Mouse (Mus musculus): ENCODE results near the gene B4galt4. TPM values are rescaled to one million over a fixed set of nuclear protein-coding genes. Genes with fewer than 3 reads are reported as not detected.

B4galt4 gene
- polyA plus RNA-seq, 1 experiment: 19.3 TPM

DNA sequence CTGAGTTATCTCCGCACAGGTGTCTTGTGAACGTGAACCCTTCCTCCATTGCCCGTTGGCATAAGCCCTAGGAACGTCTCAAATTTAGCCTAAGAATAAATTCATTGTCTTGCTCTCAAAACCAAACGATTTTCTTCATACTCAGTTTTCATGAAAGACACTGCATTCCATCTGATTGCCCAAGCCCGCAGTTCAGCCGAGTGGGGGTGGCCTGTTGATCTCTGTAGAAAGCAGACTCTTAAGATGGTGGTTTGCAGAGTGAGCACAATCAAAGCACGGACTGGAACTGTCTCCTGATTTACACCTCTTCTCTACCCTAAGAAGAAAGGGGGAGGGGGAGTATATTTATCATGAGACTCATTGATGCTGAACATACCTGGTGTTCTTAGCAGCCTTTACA is 20.3 kb downstream of the B4galt4 start:
- no peaks in the 10 kb centered on the region for H3K4me1 ChIP-seq (ENCODE audit: control insufficient read depth, insufficient read depth, low read length)
- TF ChIP-seq POLR2A (IDR thresholded peaks at IDR 0.05; ENCODE audit: extremely low read depth, insufficient read depth, low read length) (no peak), CTCF (IDR thresholded peaks at IDR 0.05; ENCODE audit: extremely low read depth, insufficient read depth, low read length) (no peak)
- no peak overlapping the region for H3K27ac ChIP-seq (ENCODE audit: insufficient read depth, low read length)

DNA sequence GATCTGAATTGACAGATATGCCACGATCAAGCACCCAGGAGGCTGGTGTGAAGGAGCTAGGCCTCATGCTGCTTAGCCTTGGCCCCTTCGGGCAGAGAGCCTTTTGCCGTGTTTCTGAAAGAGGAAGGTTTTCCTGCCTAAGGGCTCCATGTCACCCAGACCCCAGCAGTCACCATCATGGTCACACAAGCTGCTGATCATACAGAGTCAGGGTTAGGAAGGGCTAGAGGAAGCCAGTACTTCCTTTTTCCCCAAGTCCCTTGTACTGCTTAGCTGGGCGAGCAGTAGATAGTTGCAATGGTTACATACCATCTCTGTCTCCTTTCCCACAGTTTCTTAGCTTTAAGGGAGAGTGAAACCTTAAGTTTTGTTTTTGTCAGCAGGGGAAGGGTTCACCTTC is 21.4 kb downstream of the B4galt4 start:
- no peak overlapping the region for H3K4me3 ChIP-seq (ENCODE audit: insufficient read depth, low read length)
- no peaks in the 10 kb centered on the region for H3K4me1 ChIP-seq (ENCODE audit: control insufficient read depth, insufficient read depth, low read length)
- H3K27ac ChIP-seq (ENCODE audit: insufficient read depth, low read length): no peak overlapping the region
- no peak for TF ChIP-seq POLR2A (IDR thresholded peaks at IDR 0.05; ENCODE audit: extremely low read depth, insufficient read depth, low read length)
- TF ChIP-seq CTCF (IDR thresholded peaks at IDR 0.05; ENCODE audit: extremely low read depth, insufficient read depth, low read length): no peak

More for the DNA sequence above, 20.3 kb downstream of the B4galt4 start:
- no peak overlapping the region for H3K4me3 ChIP-seq (ENCODE audit: insufficient read depth, low read length)

DNA sequence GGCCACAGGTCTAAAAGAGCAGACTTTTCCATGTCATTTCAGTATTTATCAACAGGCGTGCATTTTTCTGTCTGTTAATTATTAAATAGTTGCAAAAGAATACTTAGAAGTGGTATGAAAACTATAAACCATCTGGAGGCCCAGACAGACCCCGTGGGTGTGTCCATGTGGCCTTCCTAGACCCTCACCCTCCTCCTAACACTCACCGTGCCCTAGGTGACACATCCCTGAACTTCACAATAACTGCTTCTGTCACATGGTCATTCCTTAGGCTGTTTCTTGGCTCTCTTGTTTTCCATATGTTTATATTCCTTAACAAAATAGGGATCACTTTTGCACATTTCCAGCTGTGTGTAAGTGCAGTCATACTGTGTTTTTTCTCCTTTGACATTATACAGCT is 24.6 kb downstream of the B4galt4 start:
- H3K4me1 ChIP-seq (ENCODE audit: control insufficient read depth, insufficient read depth, low read length): no peaks in the 10 kb centered on the region
- no peak overlapping the region for H3K4me3 ChIP-seq (ENCODE audit: insufficient read depth, low read length)
- TF ChIP-seq CTCF (IDR thresholded peaks at IDR 0.05; ENCODE audit: extremely low read depth, insufficient read depth, low read length) (no peak), POLR2A (IDR thresholded peaks at IDR 0.05; ENCODE audit: extremely low read depth, insufficient read depth, low read length) (no peak)
- H3K27ac ChIP-seq (ENCODE audit: insufficient read depth, low read length): no peak overlapping the region

DNA sequence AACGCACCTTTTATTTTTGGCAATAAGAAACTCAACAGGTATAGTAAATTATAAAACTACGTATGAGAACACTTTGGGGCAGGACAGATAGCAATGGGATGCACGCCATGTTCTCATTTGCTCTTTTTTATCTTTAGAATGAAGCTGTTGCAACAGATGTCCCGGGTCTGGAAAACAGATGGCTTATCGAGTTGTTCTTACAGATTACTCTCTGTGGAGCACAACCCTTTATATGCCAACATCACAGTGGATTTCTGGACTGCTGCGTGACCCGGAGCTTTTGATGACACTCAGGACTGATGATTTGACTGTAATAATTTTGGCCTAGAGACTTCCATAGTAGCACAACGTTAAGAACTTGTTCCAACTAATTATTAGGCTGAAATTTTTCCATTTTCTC is 25.7 kb downstream of the B4galt4 start:
- Histone ChIP-seq H3K27ac (ENCODE audit: insufficient read depth, low read length) (no peak overlapping the region), H3K4me3 (ENCODE audit: insufficient read depth, low read length) (no peak overlapping the region), H3K4me1 (ENCODE audit: control insufficient read depth, insufficient read depth, low read length) (no peaks in the 10 kb centered on the region)
- TF ChIP-seq POLR2A (IDR thresholded peaks at IDR 0.05; ENCODE audit: extremely low read depth, insufficient read depth, low read length) (no peak), CTCF (IDR thresholded peaks at IDR 0.05; ENCODE audit: extremely low read depth, insufficient read depth, low read length) (no peak)

DNA sequence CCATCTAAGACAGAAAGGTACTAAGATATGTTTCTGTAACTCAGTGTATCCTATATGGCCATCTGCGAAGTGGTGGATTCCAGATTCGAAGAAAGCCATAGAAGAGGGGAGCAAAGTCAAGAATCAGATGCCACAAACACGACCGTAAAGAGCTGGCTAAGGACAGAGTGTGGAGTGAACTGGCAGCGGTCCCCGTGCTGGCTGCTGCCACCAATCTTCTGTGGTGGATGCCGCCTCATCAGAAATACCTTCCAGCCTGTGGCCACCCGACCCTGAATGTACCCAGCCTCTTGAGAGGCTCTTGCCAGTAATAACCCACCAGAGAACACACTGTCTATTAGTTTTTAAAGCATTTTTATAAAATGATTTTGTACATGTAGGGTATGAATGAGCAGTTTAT is 26.3 kb downstream of the B4galt4 start:
- TF ChIP-seq POLR2A (IDR thresholded peaks at IDR 0.05; ENCODE audit: extremely low read depth, insufficient read depth, low read length) (no peak), CTCF (IDR thresholded peaks at IDR 0.05; ENCODE audit: extremely low read depth, insufficient read depth, low read length) (no peak)
- Histone ChIP-seq H3K27ac (ENCODE audit: insufficient read depth, low read length) (no peak overlapping the region), H3K4me1 (ENCODE audit: control insufficient read depth, insufficient read depth, low read length) (no peaks in the 10 kb centered on the region), H3K4me3 (ENCODE audit: insufficient read depth, low read length) (no peak overlapping the region)

DNA sequence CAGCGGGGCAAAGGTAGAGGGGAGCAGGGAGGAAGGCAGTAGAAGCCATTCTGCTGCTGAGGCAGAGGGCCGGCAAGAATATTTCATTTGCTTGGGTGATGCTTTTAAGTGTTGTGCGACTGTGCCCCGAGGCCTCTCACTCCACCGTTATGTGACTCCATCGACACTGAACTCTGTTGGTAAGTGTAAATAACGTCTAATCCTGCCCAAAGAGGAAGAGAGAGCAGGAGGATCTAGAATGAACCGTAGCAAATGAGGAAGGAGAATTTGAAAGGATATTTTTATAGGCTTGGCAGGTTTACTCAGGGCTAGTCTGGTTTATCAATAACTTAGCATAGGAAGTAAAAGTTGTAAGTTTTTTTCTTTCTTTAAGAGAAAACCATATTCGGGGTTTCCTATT is 27.5 kb downstream of the B4galt4 start:
- H3K4me3 ChIP-seq (ENCODE audit: insufficient read depth, low read length): no peak overlapping the region
- no peaks in the 10 kb centered on the region for H3K4me1 ChIP-seq (ENCODE audit: control insufficient read depth, insufficient read depth, low read length)
- H3K27ac ChIP-seq (ENCODE audit: insufficient read depth, low read length): no peak overlapping the region
- no peak for TF ChIP-seq POLR2A (IDR thresholded peaks at IDR 0.05; ENCODE audit: extremely low read depth, insufficient read depth, low read length)
- no peak for TF ChIP-seq CTCF (IDR thresholded peaks at IDR 0.05; ENCODE audit: extremely low read depth, insufficient read depth, low read length)

DNA sequence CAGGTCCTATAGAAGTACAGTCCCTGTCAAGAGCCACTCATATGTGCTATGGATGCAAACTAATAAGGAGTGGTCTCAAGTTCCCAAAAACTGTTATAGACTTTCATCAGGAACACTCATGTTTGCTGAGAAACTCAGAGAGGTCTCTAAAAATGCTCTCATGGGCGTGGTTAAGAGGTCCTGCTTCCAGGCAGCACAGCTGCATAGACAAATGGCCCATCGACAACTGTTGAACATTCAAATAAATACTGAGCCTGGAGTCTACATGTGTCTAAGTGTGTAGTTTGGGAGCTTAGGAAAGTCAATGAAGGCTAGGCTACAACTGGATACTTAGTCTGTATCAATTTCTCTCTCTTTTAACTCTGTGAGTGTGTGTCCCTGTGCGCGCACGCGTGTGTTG is 29.1 kb downstream of the B4galt4 start:
- no peaks in the 10 kb centered on the region for H3K4me1 ChIP-seq (ENCODE audit: control insufficient read depth, insufficient read depth, low read length)
- no peak overlapping the region for H3K27ac ChIP-seq (ENCODE audit: insufficient read depth, low read length)
- no peak overlapping the region for H3K4me3 ChIP-seq (ENCODE audit: insufficient read depth, low read length)
- no peak for TF ChIP-seq CTCF (IDR thresholded peaks at IDR 0.05; ENCODE audit: extremely low read depth, insufficient read depth, low read length)
- no peak for TF ChIP-seq POLR2A (IDR thresholded peaks at IDR 0.05; ENCODE audit: extremely low read depth, insufficient read depth, low read length)

DNA sequence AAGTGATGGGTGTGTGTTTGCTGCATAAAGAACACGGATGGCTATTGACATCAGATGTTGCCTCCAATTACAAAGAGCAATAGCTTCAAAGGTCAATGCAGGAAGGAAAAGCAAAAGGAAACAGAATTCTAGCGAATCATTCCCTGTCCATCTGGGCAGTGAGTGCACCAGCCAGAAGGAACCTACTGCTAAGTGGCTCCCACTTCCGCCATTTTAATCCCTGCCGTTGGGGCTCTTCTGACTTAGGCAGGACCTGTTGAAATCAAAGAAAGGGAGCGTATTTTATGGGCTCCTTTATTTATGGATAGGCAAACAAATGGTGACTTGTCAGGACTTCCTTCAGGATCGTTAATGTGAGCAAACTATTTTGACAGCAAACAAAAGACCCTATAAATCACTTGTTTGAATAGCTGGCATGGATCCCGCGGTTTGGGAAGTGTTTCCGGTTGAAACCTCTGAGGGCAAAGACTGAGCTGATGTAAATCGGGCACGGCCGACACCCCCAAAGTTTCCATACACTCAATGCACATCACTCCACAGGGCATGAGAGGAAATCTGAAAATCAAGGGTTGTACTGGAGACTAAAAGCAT is 30.9 kb downstream of the B4galt4 start:
- Histone ChIP-seq H3K4me3 (ENCODE audit: insufficient read depth, low read length) (no peak overlapping the region), H3K27ac (ENCODE audit: insufficient read depth, low read length) (no peak overlapping the region), H3K4me1 (ENCODE audit: control insufficient read depth, insufficient read depth, low read length) (no peaks in the 10 kb centered on the region)
- no peak for TF ChIP-seq POLR2A (IDR thresholded peaks at IDR 0.05; ENCODE audit: extremely low read depth, insufficient read depth, low read length)
- TF ChIP-seq CTCF (IDR thresholded peaks at IDR 0.05; ENCODE audit: extremely low read depth, insufficient read depth, low read length): no peak

DNA sequence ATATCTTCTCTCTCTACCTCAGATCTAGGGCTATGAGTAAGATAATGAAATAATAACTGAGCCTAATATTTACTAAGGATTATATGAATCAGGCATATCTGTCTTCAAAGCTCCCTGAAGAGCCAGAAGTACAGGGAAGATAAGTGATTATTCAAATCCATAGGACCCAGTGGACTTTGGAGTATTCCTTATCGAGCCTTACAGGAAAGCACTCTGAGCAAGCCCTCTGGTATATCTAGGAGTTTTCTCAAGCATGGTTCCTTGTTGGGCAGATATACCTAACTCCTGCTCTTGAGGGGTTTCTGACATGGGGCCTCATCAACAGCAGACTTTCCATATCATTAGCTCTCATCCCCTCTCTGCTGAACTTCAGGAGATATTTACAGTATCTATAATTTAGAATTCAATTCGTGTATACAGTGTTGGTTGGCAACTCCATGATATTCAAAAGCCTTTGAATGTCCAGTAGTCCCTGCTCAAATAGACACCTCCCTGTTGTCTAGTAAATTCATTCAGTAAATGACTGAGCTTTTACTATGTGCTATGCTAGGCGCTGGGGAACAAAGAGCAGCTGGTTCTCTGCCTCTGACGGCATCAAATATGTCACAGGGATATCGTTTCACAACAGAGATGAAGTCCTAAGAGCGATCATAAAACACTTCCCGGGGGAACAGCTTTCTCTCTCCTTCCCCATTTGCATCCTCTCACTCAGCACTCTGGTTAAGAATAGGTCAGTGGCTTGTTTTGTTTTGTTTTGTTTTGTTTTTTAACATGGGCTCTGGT is 33.1 kb downstream of the B4galt4 start:
- no peak overlapping the region for H3K4me3 ChIP-seq (ENCODE audit: insufficient read depth, low read length)
- TF ChIP-seq CTCF (IDR thresholded peaks at IDR 0.05; ENCODE audit: extremely low read depth, insufficient read depth, low read length) (no peak), POLR2A (IDR thresholded peaks at IDR 0.05; ENCODE audit: extremely low read depth, insufficient read depth, low read length) (no peak)

DNA sequence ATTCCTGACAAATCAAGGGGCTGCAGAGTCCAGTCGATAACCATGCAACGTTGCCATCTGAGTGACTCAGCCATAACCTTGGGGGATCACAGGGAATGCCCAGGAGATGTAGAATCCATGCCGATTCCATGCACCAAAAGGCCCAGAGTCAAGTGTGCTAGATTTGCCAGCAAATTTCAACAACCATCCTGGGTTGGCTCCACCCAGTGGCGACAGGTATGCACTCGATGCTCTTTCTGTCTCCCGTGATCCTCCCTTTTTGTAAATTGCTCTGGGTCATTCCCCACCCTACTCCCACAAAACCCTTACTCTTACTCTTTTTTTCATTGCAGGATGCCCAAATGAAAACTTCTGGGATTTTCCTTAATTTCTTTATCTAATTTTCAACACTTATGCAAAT is 34.3 kb downstream of the B4galt4 start:
- Histone ChIP-seq H3K4me1 (ENCODE audit: control insufficient read depth, insufficient read depth, low read length) (no peaks in the 10 kb centered on the region), H3K4me3 (ENCODE audit: insufficient read depth, low read length) (no peak overlapping the region), H3K27ac (ENCODE audit: insufficient read depth, low read length) (no peak overlapping the region)
- no peak for TF ChIP-seq POLR2A (IDR thresholded peaks at IDR 0.05; ENCODE audit: extremely low read depth, insufficient read depth, low read length)
- TF ChIP-seq CTCF (IDR thresholded peaks at IDR 0.05; ENCODE audit: extremely low read depth, insufficient read depth, low read length): no peak

More for the DNA sequence above, 33.1 kb downstream of the B4galt4 start:
- no peak overlapping the region for H3K27ac ChIP-seq (ENCODE audit: insufficient read depth, low read length)
- no peaks in the 10 kb centered on the region for H3K4me1 ChIP-seq (ENCODE audit: control insufficient read depth, insufficient read depth, low read length)

All from cortical plate, adult 2 months (tissue).